Mouse (Mus musculus) lung, embryonic 14.5 days (tissue): ENCODE measurements around the gene Kcng3. TPM values are rescaled to one million over a fixed set of nuclear protein-coding genes. Genes with fewer than 3 reads are reported as not detected.

Experiments
- ATAC-seq: fragments of 200-750 bp; cut with Nextera tagmentation; 2 replicates; pipeline ENCODE4 v1.8.0; 2017; ENCODE audit warnings: mild to moderate bottlenecking, moderate TSS enrichment, moderate library complexity; ENCODE audit not compliant: insufficient read depth
- DNase-seq: peaks from one replicate; pipeline ENCODE4 v3.0.0-alpha.2; 2015
- H3K27ac ChIP-seq: fragments of 300-500 bp; sonication (generic); 2 replicates; pipeline ENCODE4 v1.5.1; 2014; ENCODE audit warnings: low read depth, mild to moderate bottlenecking, moderate library complexity
- H3K27me3 ChIP-seq: fragments of 300-500 bp; sonication (generic); 2 replicates; pipeline ENCODE4 v1.6.1; 2014; ENCODE audit warnings: low read length, control low read depth; ENCODE audit not compliant: insufficient read depth
- H3K36me3 ChIP-seq: fragments of 300-500 bp; sonication (generic); 2 replicates; pipeline ENCODE4 v1.6.1; 2014; ENCODE audit warnings: control low read depth; ENCODE audit not compliant: insufficient read depth
- H3K4me1 ChIP-seq: fragments of 300-500 bp; sonication (generic); 2 replicates; pipeline ENCODE4 v1.6.1; 2014; ENCODE audit warnings: antibody characterized with exemption, control low read depth; ENCODE audit not compliant: insufficient read depth
- H3K4me2 ChIP-seq: fragments of 300-500 bp; sonication (generic); 2 replicates; pipeline ENCODE4 v1.6.1; 2014; ENCODE audit warnings: mild to moderate bottlenecking
- H3K4me3 ChIP-seq: fragments of 300-500 bp; sonication (generic); 2 replicates; pipeline ENCODE4 v1.5.1; 2014; ENCODE audit warnings: low read depth, low read length
- H3K9ac ChIP-seq: fragments of 300-500 bp; sonication (generic); 2 replicates; pipeline ENCODE4 v1.6.1; 2014
- H3K9me3 ChIP-seq: fragments of 300-500 bp; sonication (generic); 2 replicates; pipeline ENCODE4 v1.6.1; 2016; ENCODE audit warnings: low read depth, low read length, control low read depth
- CTCF ChIP-seq: IDR thresholded peaks from 2 replicates; pipeline ENCODE4 v1.5.1; 2016; ENCODE audit warnings: antibody characterized with exemption, low read depth
- WGBS: fragments of 180-500 bp; shearing (Covaris S2); extraction: QIAGEN DNeasy Blood & Tissue Kit; methylation state at CpG from one replicate; pipeline ENCODE4 v1.1.7; 2014; 5-methylcytosine and 5-hydroxymethylcytosine counted together
- polyA plus RNA-seq: library from polyadenylated mRNA; unstranded; fragments of >200 nt; fragmentation: Nextera tagmentation; extraction: Ambion mirVana; gene quantifications from 2 replicates; pipeline ENCODE4 v1.2.1, GENCODE M21; 2014

Kcng3 gene
- polyA plus RNA-seq, 1 experiment from 2014 or later = not detected

- TF ChIP-seq CTCF = no peak
- Histone ChIP-seq H3K9ac (no peak overlapping the region), H3K4me2 (no peak overlapping the region), H3K4me3 (no peak overlapping the region), H3K27ac (no peak overlapping the region), H3K9me3 (no peaks in the 10 kb centered on the region), H3K36me3 (no peaks in the 10 kb centered on the region), H3K4me1 (no peaks in the 10 kb centered on the region), H3K27me3 (no peaks in the 10 kb centered on the region)
- DNase-seq (peak; percentile 11), ATAC-seq (no peak)
- WGBS = 66% methylated on average over 8 of the region's 8 CpGs
These were observed 14.9 kb upstream of the Kcng3 start for GRCm38 (mm10) chr17:83646425-83647163.

DNA sequence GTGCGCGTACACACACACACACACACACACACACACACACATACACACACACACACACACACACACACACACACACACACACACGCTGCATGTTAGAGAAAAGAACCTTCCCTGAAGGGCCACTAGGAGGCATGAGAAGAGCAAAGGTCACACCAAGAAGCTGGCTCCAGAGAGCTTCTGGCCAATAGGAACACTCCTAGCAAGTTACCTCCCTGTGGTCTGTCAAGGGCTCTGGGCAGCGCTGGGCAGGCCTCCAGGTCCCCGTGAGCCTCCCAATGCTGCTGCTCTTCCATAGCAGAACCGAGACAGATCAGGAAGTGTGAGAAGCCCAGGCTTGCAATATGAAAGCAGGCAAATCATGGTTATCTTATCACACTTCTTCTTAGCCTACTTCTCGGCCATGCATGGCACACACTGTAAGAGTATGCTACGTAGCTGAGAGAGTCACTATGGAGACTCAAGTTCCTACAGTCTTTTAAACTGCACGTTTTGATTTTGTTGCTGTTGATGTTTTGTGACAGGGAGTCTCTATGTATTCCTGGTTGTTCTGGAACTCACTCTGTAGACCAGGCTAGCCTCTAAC, 13.6 kb upstream of the Kcng3 start:
- ATAC-seq (peak; percentile 54; the same call in 1 of the 2 replicates), DNase-seq (peak; percentile 38)
- TF ChIP-seq CTCF = peak; percentile 48
- 57% methylated on average over 9 of the region's 9 CpGs for WGBS
- no peaks in the 10 kb centered on the region for H3K4me1 ChIP-seq
- no peaks in the 10 kb centered on the region for H3K9me3 ChIP-seq
- no peak overlapping the region for H3K4me3 ChIP-seq
- no peak overlapping the region for H3K27ac ChIP-seq
- no peak overlapping the region for H3K4me2 ChIP-seq
- H3K9ac ChIP-seq = no peak overlapping the region
- no peaks in the 10 kb centered on the region for H3K27me3 ChIP-seq
- no peaks in the 10 kb centered on the region for H3K36me3 ChIP-seq

- peak; percentile 64 for TF ChIP-seq CTCF
- Histone ChIP-seq H3K9ac (no peak overlapping the region), H3K36me3 (no peaks in the 10 kb centered on the region), H3K9me3 (no peaks in the 10 kb centered on the region), H3K27ac (no peak overlapping the region), H3K4me3 (no peak overlapping the region), H3K4me2 (no peak overlapping the region), H3K4me1 (no peaks in the 10 kb centered on the region), H3K27me3 (peaks cover 7% of the 10 kb centered on the region)
- ATAC-seq (no peak), DNase-seq (peak; percentile 56)
- 83% methylated on average over 2 of the region's 2 CpGs for WGBS
These were observed 5.7 kb upstream of the Kcng3 start for GRCm38 (mm10) chr17:83637393-83637792.

- no peak for ATAC-seq
- WGBS = 61% methylated on average over 7 of the region's 7 CpGs
- no peak for DNase-seq
- H3K27me3 ChIP-seq = peaks cover 17% of the 10 kb centered on the region
- no peak overlapping the region for H3K4me3 ChIP-seq
- no peak overlapping the region for H3K4me2 ChIP-seq
- H3K4me1 ChIP-seq = 0 out of 2 replicates have a peak, but pooled peaks cover under 1% of the 10 kb centered on the region
- no peak overlapping the region for H3K27ac ChIP-seq
- no peaks in the 10 kb centered on the region for H3K36me3 ChIP-seq
- TF ChIP-seq CTCF = no peak
- no peak overlapping the region for H3K9ac ChIP-seq
- no peaks in the 10 kb centered on the region for H3K9me3 ChIP-seq
These were observed 4.7 kb upstream of the Kcng3 start for GRCm38 (mm10) chr17:83636443-83636842.

GRCm38 (mm10) chr17:83632653-83633570, 1.2 kb upstream of the Kcng3 start:
- ATAC-seq = no peak
- TF ChIP-seq CTCF = peak; percentile 67
- peak overlapping the region; percentile 95 for H3K4me2 ChIP-seq
- peaks cover 52% of the 10 kb centered on the region for H3K27me3 ChIP-seq
- H3K9me3 ChIP-seq = no peaks in the 10 kb centered on the region
- peak; percentile 87 for DNase-seq
- no peak overlapping the region for H3K27ac ChIP-seq
- H3K36me3 ChIP-seq = no peaks in the 10 kb centered on the region
- H3K4me3 ChIP-seq = peak overlapping the region; percentile 54
- 0 out of 2 replicates have a peak, but pooled peaks cover 3% of the 10 kb centered on the region for H3K4me1 ChIP-seq
- H3K9ac ChIP-seq = no peak overlapping the region
- 2% methylated on average over 24 of the region's 24 CpGs for WGBS

DNA sequence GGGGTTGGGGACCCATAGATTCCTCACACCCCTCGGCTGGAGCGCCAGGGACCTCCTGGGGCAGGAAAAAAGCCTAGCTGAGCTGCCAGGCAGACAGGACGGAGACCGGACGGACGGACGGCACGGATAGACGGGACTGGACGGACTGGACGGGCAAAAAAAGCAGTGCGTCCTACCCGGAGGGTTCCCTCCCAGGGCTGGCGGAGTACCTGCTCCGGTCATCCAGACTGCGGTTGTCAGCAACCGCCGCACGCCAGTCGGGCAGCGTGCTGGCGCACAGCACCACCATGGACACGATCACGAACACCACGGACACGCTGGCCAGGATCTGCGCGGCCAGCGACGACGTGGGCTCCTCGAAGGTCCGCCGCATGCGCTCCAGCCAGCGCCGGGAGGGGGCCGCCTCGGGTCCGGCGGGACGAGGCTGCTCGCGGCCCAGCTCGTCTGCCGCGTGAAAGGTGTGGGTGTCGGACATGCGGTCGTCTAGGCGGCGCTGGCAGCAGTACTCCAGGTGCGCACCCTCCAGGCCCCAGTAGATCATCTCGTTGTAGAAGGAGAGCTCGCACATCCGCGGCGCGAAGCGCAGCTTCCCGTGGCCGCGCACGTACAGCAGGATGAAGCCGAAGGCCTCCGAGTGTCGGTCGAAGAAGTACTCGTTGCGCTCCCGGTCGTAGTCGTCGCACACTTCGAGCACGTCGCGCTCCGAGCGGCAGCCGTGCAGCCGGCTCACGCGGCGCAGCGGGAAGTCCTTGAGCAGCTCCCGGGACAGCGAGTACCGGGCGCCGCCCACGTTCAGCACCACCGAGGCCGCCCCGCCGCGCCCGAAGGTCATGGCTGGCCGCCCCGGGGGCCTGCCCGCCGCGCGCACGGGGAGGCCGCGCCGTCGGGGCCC, 662 bp downstream of the Kcng3 start:
- H3K36me3 ChIP-seq = no peaks in the 10 kb centered on the region
- 0 out of 2 replicates have a peak, but pooled peaks cover 3% of the 10 kb centered on the region for H3K4me1 ChIP-seq
- H3K27ac ChIP-seq = no peak overlapping the region
- WGBS = 1% methylated on average over 105 of the region's 109 CpGs
- peaks cover 58% of the 10 kb centered on the region for H3K27me3 ChIP-seq
- H3K9ac ChIP-seq = peak overlapping the region; percentile 40; the same call in 1 of the 2 replicates
- ATAC-seq (peak; percentile 47), DNase-seq (peak; percentile 48)
- peak overlapping the region; percentile 54 for H3K4me3 ChIP-seq
- H3K9me3 ChIP-seq = no peaks in the 10 kb centered on the region
- TF ChIP-seq CTCF = no peak
- H3K4me2 ChIP-seq = peak overlapping the region; percentile 95
